Mouse (Mus musculus) G1E (cell line): Measurements from ENCODE around the gene Rabggtb. TPM values are rescaled to one million over a fixed set of nuclear protein-coding genes. Genes with fewer than 3 reads are reported as not detected.

ENCODE experiments used
- ATAC-seq: 2 replicates; pipeline ENCODE4 v1.8.0; 2016; ENCODE audit warnings: mild to moderate bottlenecking; ENCODE audit not compliant: insufficient number of reproducible peaks, poor library complexity, low FRiP score, severe bottlenecking; ENCODE audit errors: extremely low read depth
- DNase-seq: peaks from one replicate; pipeline ENCODE4 v3.0.0; 2012; ENCODE audit warnings: low spot score
- H3K27me3 ChIP-seq: 2 replicates; pipeline ENCODE4 v1.6.1; 2012; ENCODE audit warnings: mild to moderate bottlenecking, low read length, inconsistent platforms; ENCODE audit not compliant: insufficient read depth
- H3K36me3 ChIP-seq: replicated peaks from 2 replicates; pipeline ENCODE3; 2012; ENCODE audit warnings: mild to moderate bottlenecking, inconsistent platforms
- H3K4me1 ChIP-seq: 2 replicates; pipeline ENCODE4 v1.6.1; 2012; ENCODE audit warnings: low read depth, low read length, inconsistent platforms, mixed read lengths; ENCODE audit not compliant: insufficient read depth
- H3K4me3 ChIP-seq: 2 replicates; pipeline ENCODE4 v1.5.1; 2012; ENCODE audit warnings: low read depth, mild to moderate bottlenecking, inconsistent platforms, low read length, moderate library complexity, mixed read lengths
- H3K9me3 ChIP-seq: replicated peaks from 2 replicates; pipeline ENCODE4 v1.6.1; 2012; ENCODE audit warnings: inconsistent platforms
- CTCF ChIP-seq: IDR thresholded peaks from 2 replicates; pipeline ENCODE4 v1.5.1; 2012; ENCODE audit warnings: low read depth, low read length, inconsistent platforms, mixed read lengths
- GATA1 ChIP-seq: IDR thresholded peaks from 2 replicates; pipeline ENCODE4 v1.6.1; 2012; ENCODE audit warnings: borderline replicate concordance, low read length, inconsistent platforms, mixed read lengths
- GATA2 ChIP-seq: IDR thresholded peaks from 2 replicates; pipeline ENCODE4 v1.6.1; 2012; ENCODE audit warnings: low read depth, low read length, inconsistent platforms, borderline replicate concordance
- POLR2AphosphoS5 ChIP-seq: IDR thresholded peaks from 2 replicates; pipeline ENCODE4 v1.6.1; 2012; ENCODE audit warnings: low read depth, low read length, inconsistent platforms; ENCODE audit not compliant: insufficient replicate concordance
- TAL1 ChIP-seq: conservative IDR thresholded peaks from 2 replicates; pipeline ENCODE4 v1.6.1; 2012; ENCODE audit warnings: low read depth, low read length, inconsistent platforms, mixed read lengths
- polyA plus RNA-seq: library from polyadenylated mRNA; stranded (reverse); fragments of >175 nt; gene quantifications from 2 replicates; pipeline ENCODE4 v1.2.3, GENCODE M21; 2012
- total RNA-seq, 2 experiments: library from RNA; stranded (forward) in 1 of 2; stranded (reverse) in 1 of 2; fragments of 200-1000 nt in 1 of 2; fragments of >200 nt in 1 of 2; fragmentation: Nextera tagmentation in 1 of 2; gene quantifications; 2 replicates each; pipeline ENCODE4 v1.2.3; 2014 to 2017

The Rabggtb gene
- total RNA-seq (2014; fragmentation: Nextera tagmentation) (147 and 179 TPM in 2 replicates), total RNA-seq (2017) (227 and 242 TPM in 2 replicates), polyA plus RNA-seq (26.7 and 30.3 TPM in 2 replicates)

DNA sequence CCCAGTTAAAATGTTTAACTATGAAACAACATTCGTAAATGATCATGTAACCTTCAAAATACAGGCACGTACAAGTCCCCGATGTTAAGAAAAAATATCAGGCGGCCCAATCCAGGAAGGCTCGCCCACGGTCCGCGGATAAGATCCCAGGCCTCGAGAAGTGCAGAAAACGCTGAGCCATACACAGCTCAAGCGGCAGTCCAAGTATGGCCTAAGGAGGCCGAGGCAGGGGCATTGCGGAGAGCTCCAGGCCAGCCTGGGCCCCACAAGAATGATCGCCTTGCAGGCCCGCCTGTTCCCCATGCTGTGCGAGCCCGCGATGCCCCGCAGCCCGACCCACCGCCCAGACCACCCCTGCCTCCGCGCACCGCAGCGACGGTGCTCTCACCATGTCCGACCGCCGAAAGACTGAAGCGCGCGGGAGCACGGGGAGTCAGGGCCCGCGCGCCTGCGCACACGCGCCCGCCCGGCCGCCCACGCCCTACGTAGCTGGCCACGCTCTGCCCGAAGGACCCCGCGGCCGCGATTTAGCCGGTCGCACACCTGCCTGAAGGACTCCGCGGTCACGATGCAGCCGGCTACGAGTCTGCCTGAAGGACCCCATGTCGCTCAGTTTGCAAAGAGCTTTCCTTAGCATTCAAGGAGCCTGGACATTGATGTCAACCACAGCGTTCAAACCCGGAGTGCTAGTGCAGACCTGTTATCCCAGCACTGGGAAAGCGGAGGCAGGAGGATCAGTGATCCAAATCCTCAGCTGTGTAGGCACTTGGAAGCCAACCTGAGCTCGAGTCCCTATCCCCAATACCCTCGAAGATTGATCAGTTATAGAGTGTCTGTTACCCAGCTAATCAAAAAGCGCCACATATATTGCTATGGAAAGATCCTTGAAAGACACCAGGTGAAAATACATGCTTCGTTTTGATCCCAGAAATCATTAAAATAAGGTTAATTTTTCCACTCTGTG is at the start of gene Rabggtb:
Gene Rabggtb, minus strand, starts transcription at position 464 of the 964 bp plus-strand sequence.
- H3K4me3 ChIP-seq, result peak within 1 kb of the TSS; percentile 97
- DNase-seq, result peak; percentile 75
- TF ChIP-seq GATA1 (no peak), TAL1 (no peak), POLR2AphosphoS5 (no peak), GATA2 (no peak), CTCF (no peak)
- no peaks in the 10 kb centered on the region for H3K9me3 ChIP-seq
- peaks cover 37% of the 10 kb centered on the region for H3K4me1 ChIP-seq
- ATAC-seq, result peak; percentile 77
- H3K36me3 ChIP-seq, result peaks cover 38% of the 10 kb centered on the region
- no peaks in the 10 kb centered on the region for H3K27me3 ChIP-seq

DNA sequence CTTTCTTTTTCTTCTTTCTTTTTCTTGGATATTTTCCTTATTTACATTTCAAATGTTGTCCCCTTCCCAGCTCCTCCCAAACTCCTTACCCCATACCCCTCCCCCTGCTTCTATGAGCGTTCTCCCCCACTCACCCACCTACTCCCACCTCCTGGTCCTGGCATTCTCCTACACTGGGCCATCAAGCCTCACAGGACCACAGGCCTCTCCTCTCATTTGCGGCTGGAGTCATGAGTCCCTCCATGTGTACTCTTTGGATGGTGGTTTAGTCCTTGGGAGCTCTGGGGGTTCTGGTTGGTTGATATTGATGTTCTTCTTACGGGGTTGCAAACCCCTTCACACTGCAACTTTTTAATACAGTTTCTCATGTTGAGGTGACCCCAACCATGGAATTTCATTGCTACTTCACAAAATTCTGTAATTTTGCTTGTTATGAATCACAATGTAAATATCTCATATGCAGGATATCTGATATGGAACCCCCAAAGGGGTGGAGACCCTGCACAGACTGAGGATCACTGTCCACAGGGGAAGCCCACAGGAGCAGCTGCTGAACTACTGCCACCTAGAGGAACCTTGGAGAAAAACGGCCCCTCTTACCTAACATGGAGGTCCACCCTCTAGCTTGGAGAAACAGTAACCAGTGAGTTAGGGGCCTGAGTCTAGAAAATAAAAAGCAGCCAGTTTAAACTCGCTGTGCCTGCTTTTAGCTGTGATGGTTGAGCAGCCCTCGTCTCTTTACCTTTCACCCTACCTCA is 49.0 kb upstream of the Rabggtb start:
- H3K36me3 ChIP-seq, result no peaks in the 10 kb centered on the region
- TF ChIP-seq CTCF (no peak; the same call in 1 of the 2 replicates), TAL1 (no peak), POLR2AphosphoS5 (no peak), GATA2 (no peak), GATA1 (no peak)
- no peaks in the 10 kb centered on the region for H3K27me3 ChIP-seq
- peak; percentile 13 for DNase-seq
- no peak for ATAC-seq
- no peak overlapping the region for H3K4me3 ChIP-seq
- H3K9me3 ChIP-seq, result peaks cover 16% of the 10 kb centered on the region
- peaks cover 31% of the 10 kb centered on the region for H3K4me1 ChIP-seq

DNA sequence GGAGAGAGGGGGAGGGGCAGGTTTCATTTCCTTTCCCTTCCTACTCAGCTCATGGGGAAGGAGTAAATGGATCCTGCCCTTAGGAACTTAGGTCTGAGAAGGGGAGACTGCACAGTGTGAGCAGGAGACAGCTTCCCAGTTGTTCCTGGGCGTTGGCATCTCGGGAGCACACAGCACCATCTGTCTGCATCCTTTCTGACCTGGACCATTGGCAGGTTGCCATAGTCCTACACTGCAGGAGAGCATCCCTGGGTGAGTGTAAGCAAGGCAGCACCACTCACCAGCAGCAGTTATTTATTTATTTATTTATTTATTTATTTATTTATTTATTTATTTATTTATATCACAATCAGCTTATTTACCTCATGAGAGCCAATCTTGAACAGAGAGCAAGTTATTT is 48.1 kb upstream of the Rabggtb start:
- TF ChIP-seq GATA1, result no peak
- TF ChIP-seq CTCF, result no peak
- TF ChIP-seq TAL1, result no peak
- TF ChIP-seq GATA2, result no peak
- Histone ChIP-seq H3K36me3 (no peaks in the 10 kb centered on the region), H3K9me3 (peaks cover 19% of the 10 kb centered on the region), H3K4me3 (no peak overlapping the region), H3K27me3 (no peaks in the 10 kb centered on the region), H3K4me1 (peaks cover 32% of the 10 kb centered on the region)
- DNase-seq (no peak), ATAC-seq (no peak)

DNA sequence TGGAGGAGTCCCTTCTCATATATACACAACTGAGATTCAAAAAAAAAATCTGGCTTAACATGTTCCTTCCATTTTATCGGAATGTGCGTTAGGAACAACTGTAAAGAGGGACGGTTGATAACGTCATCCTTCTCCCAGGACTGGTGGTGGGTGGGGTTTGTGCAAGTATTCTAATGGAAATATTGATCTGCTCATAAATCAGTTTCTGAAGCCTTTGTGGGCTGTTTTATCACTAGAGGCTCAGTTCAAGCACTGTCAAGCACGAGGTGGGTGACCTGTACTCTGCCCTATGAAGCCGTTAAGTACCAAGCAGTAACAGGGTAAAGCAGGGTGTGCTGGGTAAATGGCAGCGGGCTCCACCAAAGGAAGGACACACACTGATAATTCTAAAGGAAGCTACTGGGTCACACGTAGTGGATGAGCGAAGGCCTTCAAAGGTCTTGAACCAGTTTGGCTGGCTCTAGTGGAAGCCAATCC is 47.0 kb upstream of the Rabggtb start:
- TF ChIP-seq POLR2AphosphoS5 (no peak), CTCF (no peak), GATA2 (no peak), GATA1 (no peak), TAL1 (no peak)
- ATAC-seq (no peak), DNase-seq (no peak)
- Histone ChIP-seq H3K4me1 (peaks cover 32% of the 10 kb centered on the region), H3K27me3 (no peaks in the 10 kb centered on the region), H3K36me3 (no peaks in the 10 kb centered on the region), H3K9me3 (peaks cover 19% of the 10 kb centered on the region), H3K4me3 (no peak overlapping the region)

DNA sequence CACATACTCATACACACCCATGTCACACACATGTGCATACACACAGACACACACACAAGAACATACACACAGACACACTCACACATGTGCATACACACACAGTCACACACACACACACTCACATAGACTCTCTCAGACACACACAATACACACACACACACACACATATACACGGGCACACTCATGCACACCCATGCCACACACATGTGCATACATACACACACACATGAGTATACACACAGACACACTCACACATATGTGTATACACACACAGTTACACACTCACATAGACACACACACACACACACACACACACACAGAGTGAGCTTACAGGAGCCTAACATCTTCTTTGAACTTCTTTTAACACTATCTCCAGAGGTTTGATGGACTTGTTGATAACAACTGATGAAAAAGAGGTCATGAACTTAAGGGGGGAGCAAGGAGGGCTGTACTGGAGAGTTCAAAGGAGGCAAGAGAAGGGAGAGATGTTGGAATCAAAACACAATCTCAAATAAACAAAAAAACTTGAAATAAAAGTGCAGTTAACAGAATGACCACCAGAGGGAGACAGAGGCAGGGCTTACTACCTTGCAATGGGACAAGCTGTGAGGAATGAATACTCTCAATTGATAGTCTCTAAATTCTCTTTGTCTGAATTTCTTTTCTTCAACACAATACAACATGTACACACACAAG is 46.4 kb upstream of the Rabggtb start:
- peaks cover 19% of the 10 kb centered on the region for H3K9me3 ChIP-seq
- peaks cover 34% of the 10 kb centered on the region for H3K4me1 ChIP-seq
- H3K4me3 ChIP-seq, result no peak overlapping the region
- TF ChIP-seq GATA2 (no peak), GATA1 (no peak), POLR2AphosphoS5 (no peak), CTCF (peak; percentile 73)
- no peak for ATAC-seq
- H3K27me3 ChIP-seq, result no peaks in the 10 kb centered on the region
- no peaks in the 10 kb centered on the region for H3K36me3 ChIP-seq
- DNase-seq, result no peak
